Mouse (Mus musculus) forebrain, embryonic 12.5 days (tissue): Measurements from ENCODE around the gene Prrg3. TPM values are rescaled to one million over a fixed set of nuclear protein-coding genes. Genes with fewer than 3 reads are reported as not detected.

Experiments
- ATAC-seq: fragments of 200-750 bp; cut with Nextera tagmentation; 2 replicates; pipeline ENCODE4 v1.8.0; 2017; ENCODE audit warnings: moderate TSS enrichment; ENCODE audit not compliant: low FRiP score
- H3K27ac ChIP-seq: fragments of 300-500 bp; sonication (generic); 2 replicates; pipeline ENCODE4 v1.5.1; 2016; ENCODE audit warnings: mild to moderate bottlenecking
- H3K27me3 ChIP-seq: fragments of 300-500 bp; sonication (generic); 2 replicates; pipeline ENCODE4 v1.6.1; 2016; ENCODE audit warnings: mild to moderate bottlenecking
- H3K36me3 ChIP-seq: fragments of 300-500 bp; sonication (generic); replicated peaks from 2 replicates; pipeline ENCODE4 v1.6.1; 2016; ENCODE audit warnings: mild to moderate bottlenecking
- H3K4me1 ChIP-seq: fragments of 300-500 bp; sonication (generic); 2 replicates; pipeline ENCODE4 v1.6.1; 2016
- H3K4me2 ChIP-seq: fragments of 300-500 bp; sonication (generic); 2 replicates; pipeline ENCODE4 v1.6.1; 2016; ENCODE audit warnings: mild to moderate bottlenecking, moderate library complexity
- H3K4me3 ChIP-seq: fragments of 300-500 bp; sonication (generic); replicated peaks from 2 replicates; pipeline ENCODE4 v1.5.1; 2016; ENCODE audit warnings: mild to moderate bottlenecking
- H3K9ac ChIP-seq: fragments of 300-500 bp; sonication (generic); 2 replicates; pipeline ENCODE4 v1.6.1; 2016; ENCODE audit warnings: mild to moderate bottlenecking
- H3K9me3 ChIP-seq: fragments of 300-500 bp; sonication (generic); 2 replicates; pipeline ENCODE4 v1.6.1; 2016
- WGBS: fragments of 180-500 bp; shearing (Covaris S2); methylation state at CpG from one replicate; pipeline ENCODE4 v1.1.7; 2016; 5-methylcytosine and 5-hydroxymethylcytosine counted together
- polyA plus RNA-seq: library from polyadenylated mRNA; unstranded; fragments of >200 nt; fragmentation: Nextera tagmentation; extraction: Ambion mirVana; gene quantifications from 2 replicates; pipeline ENCODE4 v1.2.1, GENCODE M21; 2016

The Prrg3 gene
- polyA plus RNA-seq, 1 experiment from 2014 or later = 11.8 TPM

- ATAC-seq = no peak
- no peaks in the 10 kb centered on the region for H3K27me3 ChIP-seq
- no peak overlapping the region for H3K27ac ChIP-seq
- no peaks in the 10 kb centered on the region for H3K9me3 ChIP-seq
- 91% methylated on average over 1 of the region's 1 CpGs for WGBS
- no peaks in the 10 kb centered on the region for H3K4me1 ChIP-seq
- no peak overlapping the region for H3K4me2 ChIP-seq
- H3K4me3 ChIP-seq = no peak overlapping the region
- H3K36me3 ChIP-seq = no peaks in the 10 kb centered on the region
- no peak overlapping the region for H3K9ac ChIP-seq
Observed at GRCm38 (mm10) chrX:71983775-71984174, 21.4 kb downstream of the Prrg3 start.

GRCm38 (mm10) chrX:71991549-71991948 is 29.1 kb downstream of the Prrg3 start, which contains the start of gene Cnga2:
Cnga2 (plus strand) TSS chrX:71991849.
- Histone ChIP-seq H3K9me3 (no peaks in the 10 kb centered on the region), H3K27ac (no peak within 1 kb of the TSS), H3K36me3 (no peaks in the 10 kb centered on the region), H3K4me1 (no peaks in the 10 kb centered on the region), H3K4me3 (no peak within 1 kb of the TSS), H3K4me2 (no peak within 1 kb of the TSS), H3K9ac (no peak within 1 kb of the TSS), H3K27me3 (no peaks in the 10 kb centered on the region)
- 83% methylated on average over 3 of the region's 3 CpGs for WGBS
- ATAC-seq = no peak

- Histone ChIP-seq H3K36me3 (no peaks in the 10 kb centered on the region), H3K9me3 (no peaks in the 10 kb centered on the region), H3K27ac (no peak overlapping the region), H3K27me3 (no peaks in the 10 kb centered on the region), H3K4me3 (no peak overlapping the region), H3K9ac (no peak overlapping the region), H3K4me1 (no peaks in the 10 kb centered on the region), H3K4me2 (no peak overlapping the region)
- WGBS = 62% methylated on average over 1 of the region's 1 CpGs
- ATAC-seq = no peak
Observed at GRCm38 (mm10) chrX:71995972-71996371, 33.5 kb downstream of the Prrg3 start.

DNA sequence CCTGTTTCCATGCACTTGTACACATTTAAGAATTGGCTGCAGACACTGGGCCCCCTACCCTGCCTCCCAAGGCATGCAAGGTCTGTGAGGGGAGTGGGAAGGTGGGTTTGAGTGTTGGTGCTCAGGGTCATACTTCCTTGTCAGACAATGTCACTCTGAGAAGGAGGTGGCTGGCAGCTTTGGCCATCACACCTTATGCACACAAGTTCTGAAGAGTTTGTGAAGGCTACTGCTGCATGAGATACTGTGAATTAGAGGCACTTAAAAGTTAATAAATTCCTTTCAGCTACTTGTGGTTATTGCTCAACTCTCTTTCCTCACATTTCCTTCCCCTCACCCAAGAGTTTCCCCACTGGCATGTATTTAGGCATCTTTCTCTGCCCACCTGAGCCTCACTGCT is 47.5 kb downstream of the Prrg3 start:
- no peaks in the 10 kb centered on the region for H3K4me1 ChIP-seq
- no peaks in the 10 kb centered on the region for H3K9me3 ChIP-seq
- no peak overlapping the region for H3K4me2 ChIP-seq
- no peak overlapping the region for H3K27ac ChIP-seq
- no peak overlapping the region for H3K9ac ChIP-seq
- no peaks in the 10 kb centered on the region for H3K36me3 ChIP-seq
- H3K4me3 ChIP-seq = no peak overlapping the region
- no peaks in the 10 kb centered on the region for H3K27me3 ChIP-seq
- no peak for ATAC-seq

DNA sequence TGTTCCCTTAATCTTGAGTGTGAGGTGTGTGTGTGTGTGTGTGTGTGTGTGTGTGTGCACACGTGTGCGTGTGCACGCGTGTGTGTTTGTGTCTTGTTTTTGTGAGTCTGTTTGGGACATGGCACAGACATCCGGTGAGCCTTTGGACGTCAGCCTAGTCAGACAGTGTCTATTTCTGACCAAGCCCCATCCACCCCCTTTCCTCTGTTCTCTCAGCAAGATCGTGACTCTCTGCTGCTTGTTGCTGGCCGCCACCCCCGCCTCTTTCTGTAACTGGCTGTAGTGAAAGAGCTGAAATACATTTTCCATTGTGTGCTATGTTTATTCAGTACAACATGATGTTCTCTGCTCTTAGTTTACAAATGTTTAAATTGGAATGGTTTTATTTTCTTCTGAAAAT is 49.8 kb downstream of the Prrg3 start:
- H3K27me3 ChIP-seq = no peaks in the 10 kb centered on the region
- no peak overlapping the region for H3K9ac ChIP-seq
- no peak for ATAC-seq
- no peak overlapping the region for H3K4me2 ChIP-seq
- WGBS = 64% methylated on average over 9 of the region's 9 CpGs
- H3K9me3 ChIP-seq = no peaks in the 10 kb centered on the region
- no peak overlapping the region for H3K4me3 ChIP-seq
- H3K27ac ChIP-seq = no peak overlapping the region
- no peaks in the 10 kb centered on the region for H3K4me1 ChIP-seq
- no peaks in the 10 kb centered on the region for H3K36me3 ChIP-seq

GRCm38 (mm10) chrX:72012804-72013203 is 50.4 kb downstream of the Prrg3 start:
- no peak overlapping the region for H3K9ac ChIP-seq
- no peaks in the 10 kb centered on the region for H3K27me3 ChIP-seq
- no peaks in the 10 kb centered on the region for H3K36me3 ChIP-seq
- H3K9me3 ChIP-seq = no peaks in the 10 kb centered on the region
- H3K4me2 ChIP-seq = no peak overlapping the region
- H3K27ac ChIP-seq = no peak overlapping the region
- no peak overlapping the region for H3K4me3 ChIP-seq
- ATAC-seq = no peak
- H3K4me1 ChIP-seq = no peaks in the 10 kb centered on the region
- 37% methylated on average over 3 of the region's 3 CpGs for whole genome bisulfite sequencing

- no peaks in the 10 kb centered on the region for H3K36me3 ChIP-seq
- 100% methylated on average over 1 of the region's 1 CpGs for WGBS
- no peak for ATAC-seq
- no peak overlapping the region for H3K9ac ChIP-seq
- H3K27ac ChIP-seq = no peak overlapping the region
- no peaks in the 10 kb centered on the region for H3K9me3 ChIP-seq
- H3K27me3 ChIP-seq = no peaks in the 10 kb centered on the region
- H3K4me3 ChIP-seq = no peak overlapping the region
- no peak overlapping the region for H3K4me2 ChIP-seq
- H3K4me1 ChIP-seq = no peaks in the 10 kb centered on the region
Observed at GRCm38 (mm10) chrX:72022241-72022640, 59.8 kb downstream of the Prrg3 start.

Other genes starting within 250 kb of the Prrg3 start
- 50.1 and 52.0 TPM in 2 replicates for gene Vma21, start 146.7 kb upstream of the Prrg3 start, polyA plus RNA-seq
- gene Gm1141, start 41.6 kb upstream of the Prrg3 start, polyA plus RNA-seq = 0.17 and 0.29 TPM in 2 replicates
- gene Fate1, start 10.4 kb downstream of the Prrg3 start, polyA plus RNA-seq = not detected in 2 replicates
- gene Cnga2, start 29.2 kb downstream of the Prrg3 start, polyA plus RNA-seq = 0.11 and 0.47 TPM in 2 replicates